Mouse (Mus musculus): Measurements from ENCODE around the gene Aloxe3.

- TF ChIP-seq POLR2A (IDR thresholded peaks at IDR 0.05; ENCODE audit: borderline replicate concordance, extremely low read depth, insufficient read depth, insufficient read length, poor library complexity, severe bottlenecking) (no peak), CTCF (IDR thresholded peaks at IDR 0.05; ENCODE audit: borderline replicate concordance, extremely low read depth, insufficient read depth, insufficient read length) (no peak)
Observed at GRCm38 (mm10) chr11:69125852-69125918, at the start of gene Aloxe3.

Data from brain, embryonic 14.5 days (tissue).